Mouse (Mus musculus): ENCODE data around the gene Gm7971. TPM values are rescaled to one million over a fixed set of nuclear protein-coding genes. Genes with fewer than 3 reads are reported as not detected.

Gm7971 gene
- polyA plus RNA-seq (2014; fragmentation: Illumina TruSeq; extraction: RNeasy Lipid Tissue Mini Kit (QIAGEN cat#74804); ENCODE audit: insufficient read depth, low read depth, low replicate concordance): not detected

GRCm38 (mm10) chr5:95594775-95595174 is at the start of gene Gm7971:
Gene Gm7971, minus strand, starts transcription at chr5:95594875.

Other genes with a start within 250 kb of the Gm7971 start
- gene D5Ertd577e, start 138.1 kb downstream of the Gm7971 start, polyA plus RNA-seq (2014; fragmentation: Illumina TruSeq; extraction: RNeasy Lipid Tissue Mini Kit (QIAGEN cat#74804); ENCODE audit: insufficient read depth, low read depth, low replicate concordance): not detected
- not detected for gene Gm3286, start 84.1 kb downstream of the Gm7971 start, polyA plus RNA-seq (2014; fragmentation: Illumina TruSeq; extraction: RNeasy Lipid Tissue Mini Kit (QIAGEN cat#74804); ENCODE audit: insufficient read depth, low read depth, low replicate concordance)
- not detected for gene Gm7978, start 141.3 kb upstream of the Gm7971 start, polyA plus RNA-seq (2014; fragmentation: Illumina TruSeq; extraction: RNeasy Lipid Tissue Mini Kit (QIAGEN cat#74804); ENCODE audit: insufficient read depth, low read depth, low replicate concordance)
- not detected for gene Gm7982, start 147.1 kb upstream of the Gm7971 start, polyA plus RNA-seq (2014; fragmentation: Illumina TruSeq; extraction: RNeasy Lipid Tissue Mini Kit (QIAGEN cat#74804); ENCODE audit: insufficient read depth, low read depth, low replicate concordance)
- gene E330014E10Rik, start 181.1 kb upstream of the Gm7971 start, polyA plus RNA-seq (2014; fragmentation: Illumina TruSeq; extraction: RNeasy Lipid Tissue Mini Kit (QIAGEN cat#74804); ENCODE audit: insufficient read depth, low read depth, low replicate concordance): not detected